Mouse (Mus musculus) embryonic fibroblast, embryonic 13.5 days (primary cell): Measurements from ENCODE around the gene Litaf. TPM values are rescaled to one million over a fixed set of nuclear protein-coding genes. Genes with fewer than 3 reads are reported as not detected.

ENCODE experiments used
- H3K27ac ChIP-seq: 2 replicates; pipeline ENCODE4 v1.5.1; 2012; ENCODE audit warnings: low read length, control low read depth, inconsistent platforms; ENCODE audit not compliant: insufficient read depth
- H3K4me1 ChIP-seq: 2 replicates; pipeline ENCODE4 v1.6.1; 2011; ENCODE audit warnings: low read length; ENCODE audit not compliant: control insufficient read depth, insufficient read depth
- H3K4me3 ChIP-seq: 2 replicates; pipeline ENCODE4 v1.5.1; 2011; ENCODE audit warnings: mild to moderate bottlenecking, control low read depth, low read length; ENCODE audit not compliant: insufficient read depth
- CTCF ChIP-seq: IDR thresholded peaks from 2 replicates; pipeline ENCODE4 v1.5.1; 2011; ENCODE audit warnings: mild to moderate bottlenecking, control low read depth, low read length, moderate library complexity, borderline replicate concordance; ENCODE audit not compliant: insufficient read depth
- POLR2A ChIP-seq: IDR thresholded peaks from 2 replicates; pipeline ENCODE4 v1.6.1; 2011; ENCODE audit warnings: low read depth, mild to moderate bottlenecking, control low read depth, low read length, moderate library complexity
- polyA plus RNA-seq: library from polyadenylated mRNA; stranded (reverse); fragments of >200 nt; gene quantifications from 2 replicates; pipeline ENCODE4 v1.2.4, GENCODE M21; 2011; ENCODE audit warnings: low read depth; ENCODE audit not compliant: missing spikeins, insufficient read length

Litaf gene
- polyA plus RNA-seq, 1 experiment = 88.1 TPM

GRCm38 (mm10) chr16:10950539-10950938, 115.4 kb downstream of the Litaf start:
- TF ChIP-seq CTCF = no peak
- no peak for TF ChIP-seq POLR2A

DNA sequence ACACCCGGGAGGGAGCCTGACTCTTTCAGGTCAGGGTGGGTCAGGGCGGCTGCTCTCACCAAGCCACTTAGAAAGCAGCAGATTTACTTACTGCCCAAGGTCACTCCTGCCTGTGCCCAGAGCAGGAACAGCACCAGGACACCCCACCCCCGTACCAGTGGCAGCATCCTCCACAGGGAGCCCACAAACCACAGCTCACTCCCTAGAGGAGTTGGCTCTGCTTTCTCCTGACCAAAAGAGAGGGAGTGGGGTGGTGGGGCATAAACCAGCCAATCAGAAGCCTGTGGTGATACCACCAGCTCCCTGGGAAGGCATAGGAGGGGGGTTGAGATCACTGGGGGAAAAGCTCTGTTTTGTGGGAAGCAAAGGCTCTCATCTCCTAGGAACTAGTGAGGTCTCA, 118.2 kb downstream of the Litaf start:
- TF ChIP-seq POLR2A (no peak), CTCF (no peak)
- no peak overlapping the region for H3K4me3 ChIP-seq

More at GRCm38 (mm10) chr16:10950539-10950938, 115.4 kb downstream of the Litaf start:
- no peak overlapping the region for H3K27ac ChIP-seq
- no peak overlapping the region for H3K4me3 ChIP-seq
- H3K4me1 ChIP-seq = no peaks in the 10 kb centered on the region

DNA sequence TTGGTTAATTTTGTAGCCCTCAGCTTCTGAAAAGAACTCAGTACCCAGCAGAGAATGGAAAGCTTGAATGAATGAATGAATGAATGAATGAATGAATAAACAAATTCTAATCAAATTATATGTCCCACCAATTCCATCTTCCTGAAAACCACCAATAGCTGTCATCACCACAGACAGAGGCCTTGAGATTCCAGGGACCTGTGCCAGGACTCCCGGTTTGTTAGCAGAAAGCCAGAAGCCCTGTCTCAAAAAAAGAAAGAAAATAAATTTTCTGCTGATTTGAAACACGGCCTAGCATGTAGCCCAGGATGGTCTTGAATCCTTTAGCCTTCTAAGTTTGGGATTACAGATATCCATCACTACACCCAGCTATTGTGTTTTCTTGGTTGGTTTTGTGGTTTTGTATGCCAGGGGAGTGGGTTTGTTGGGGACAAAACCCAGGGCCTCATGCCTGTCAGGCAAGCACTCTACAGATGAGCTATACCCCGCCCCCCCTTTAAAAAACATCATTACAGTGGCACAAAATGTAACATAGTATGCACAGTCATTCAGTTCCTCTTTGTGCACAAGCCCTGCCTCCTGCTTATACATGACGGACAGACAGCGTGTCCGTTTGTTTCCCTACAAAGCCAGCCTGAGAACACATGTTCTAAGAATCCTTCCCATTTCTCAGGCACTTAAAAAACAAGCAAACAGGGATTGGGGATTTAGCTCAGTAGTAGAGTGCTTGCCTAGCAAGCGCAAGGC, 120.4 kb downstream of the Litaf start:
- no peak overlapping the region for H3K27ac ChIP-seq
- no peaks in the 10 kb centered on the region for H3K4me1 ChIP-seq
- H3K4me3 ChIP-seq = no peak overlapping the region
- TF ChIP-seq CTCF (no peak), POLR2A (no peak)

More for the DNA sequence above, 118.2 kb downstream of the Litaf start:
- no peaks in the 10 kb centered on the region for H3K4me1 ChIP-seq
- no peak overlapping the region for H3K27ac ChIP-seq

DNA sequence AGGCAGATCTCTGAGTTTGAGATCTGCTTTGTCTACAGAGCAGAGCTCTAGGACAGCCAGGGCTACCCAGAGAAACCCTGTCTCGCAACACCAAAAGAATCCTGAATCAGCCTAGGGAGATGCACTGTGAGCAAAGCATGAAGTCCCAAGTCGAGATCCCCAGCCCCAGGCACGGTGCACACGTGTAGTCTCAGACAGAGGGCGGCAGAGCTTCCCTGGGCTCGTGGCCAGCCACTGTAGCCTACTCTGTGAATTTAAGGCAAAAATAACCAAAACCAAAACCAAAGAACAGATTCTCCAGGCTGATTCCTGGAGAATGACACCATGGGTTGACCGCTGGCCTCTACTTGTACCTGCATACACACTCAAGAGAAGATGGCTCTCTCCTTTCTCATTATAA, 121.4 kb downstream of the Litaf start:
- H3K4me3 ChIP-seq = no peak overlapping the region
- H3K4me1 ChIP-seq = no peaks in the 10 kb centered on the region
- peak; percentile 13; the same call in 1 of the 2 replicates for TF ChIP-seq CTCF
- no peak for TF ChIP-seq POLR2A
- no peak overlapping the region for H3K27ac ChIP-seq

- TF ChIP-seq POLR2A = no peak
- no peak for TF ChIP-seq CTCF
- H3K4me3 ChIP-seq = no peak overlapping the region
- no peaks in the 10 kb centered on the region for H3K4me1 ChIP-seq
- H3K27ac ChIP-seq = no peak overlapping the region
Observed at GRCm38 (mm10) chr16:10943257-10943656, 122.7 kb downstream of the Litaf start.

- no peaks in the 10 kb centered on the region for H3K4me1 ChIP-seq
- no peak overlapping the region for H3K4me3 ChIP-seq
- TF ChIP-seq POLR2A (no peak), CTCF (no peak)
- no peak overlapping the region for H3K27ac ChIP-seq
Observed at GRCm38 (mm10) chr16:10940661-10941060, 125.3 kb downstream of the Litaf start.

DNA sequence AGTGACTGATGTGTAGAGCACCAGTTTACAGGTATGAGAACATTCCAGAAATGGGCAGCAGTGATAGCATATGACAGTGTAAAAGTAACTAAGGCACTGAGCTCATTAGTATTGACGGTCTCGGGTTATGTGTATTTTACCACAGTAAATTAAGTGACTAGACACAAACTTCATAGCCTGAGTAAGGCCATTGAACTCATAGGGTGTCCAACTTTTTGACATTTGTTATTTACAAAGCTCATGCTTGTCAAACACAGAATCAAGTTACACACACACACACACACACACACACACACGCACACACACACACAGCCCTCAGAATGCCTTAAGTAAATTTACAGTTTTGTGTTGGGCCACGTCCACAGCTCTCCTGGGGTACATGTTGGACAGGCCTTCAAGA, 126.0 kb downstream of the Litaf start:
- TF ChIP-seq CTCF = no peak
- TF ChIP-seq POLR2A = no peak
- Histone ChIP-seq H3K27ac (no peak overlapping the region), H3K4me1 (no peaks in the 10 kb centered on the region), H3K4me3 (no peak overlapping the region)

- Histone ChIP-seq H3K4me1 (no peaks in the 10 kb centered on the region), H3K27ac (no peak overlapping the region), H3K4me3 (no peak overlapping the region)
- TF ChIP-seq POLR2A (no peak), CTCF (no peak)
Observed at GRCm38 (mm10) chr16:10937497-10937896, 128.5 kb downstream of the Litaf start.

DNA sequence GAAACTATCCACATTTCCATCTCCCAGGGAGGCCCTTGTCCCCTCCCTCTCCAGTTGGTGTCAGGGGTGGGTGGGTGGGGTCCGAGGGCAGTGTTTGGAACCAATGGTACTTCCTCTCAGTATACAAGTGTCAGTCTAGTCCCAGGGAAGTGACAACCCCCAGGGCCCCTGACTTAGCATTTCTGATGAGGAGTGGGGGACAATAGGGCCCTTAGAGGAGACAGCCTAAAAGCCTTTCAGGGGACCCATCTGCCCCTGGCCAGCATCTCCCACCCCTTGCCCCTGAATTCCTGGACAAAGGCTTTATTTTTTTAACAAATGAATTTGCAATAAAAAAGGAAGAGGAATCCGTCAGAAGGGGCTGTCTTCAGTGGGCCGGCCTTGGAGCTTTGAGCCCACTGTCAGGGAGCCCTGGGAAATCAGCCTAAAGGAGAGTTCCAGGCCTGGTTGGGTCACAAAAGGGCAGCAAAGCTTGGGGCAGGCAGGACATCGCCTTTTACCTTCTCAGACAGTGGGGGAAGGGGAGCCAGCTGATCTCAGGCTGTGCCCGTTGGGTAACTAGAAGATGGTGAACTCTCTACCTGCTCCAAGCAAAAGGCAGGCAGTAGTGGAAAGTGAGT, 129.1 kb downstream of the Litaf start:
- TF ChIP-seq CTCF = no peak
- no peak for TF ChIP-seq POLR2A
- H3K4me3 ChIP-seq = no peak overlapping the region
- H3K27ac ChIP-seq = no peak overlapping the region

GRCm38 (mm10) chr16:10934047-10934446, 131.9 kb downstream of the Litaf start:
- no peak overlapping the region for H3K4me3 ChIP-seq
- H3K4me1 ChIP-seq = no peaks in the 10 kb centered on the region
- TF ChIP-seq POLR2A (no peak), CTCF (no peak)
- no peak overlapping the region for H3K27ac ChIP-seq

More for the DNA sequence above, 129.1 kb downstream of the Litaf start:
- H3K4me1 ChIP-seq = no peaks in the 10 kb centered on the region
